Mouse (Mus musculus): Measurements from ENCODE around the gene Zdhhc1.

DNA sequence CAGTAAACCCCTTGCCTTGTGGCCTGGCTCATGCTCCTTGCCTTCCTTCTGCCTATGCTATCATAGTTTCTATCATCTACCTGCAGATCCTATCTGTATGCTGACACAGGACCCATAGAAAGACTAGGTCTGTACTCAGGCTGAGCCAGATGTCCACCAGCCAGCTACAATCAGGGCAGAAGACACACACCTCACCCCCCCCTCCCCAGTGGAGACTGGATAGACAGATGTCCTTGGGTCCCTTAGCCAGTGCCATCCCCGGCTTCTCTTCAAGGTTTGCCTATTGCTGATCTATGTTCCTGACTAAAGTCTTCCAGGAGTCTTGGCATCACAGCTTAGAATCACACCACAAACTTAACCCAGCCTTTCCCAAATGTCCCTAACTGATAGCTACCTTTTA lies 31.5 kb upstream of the Zdhhc1 start:
- TF ChIP-seq CTCF (IDR thresholded peaks at IDR 0.05; ENCODE audit: extremely low read depth, insufficient read length, insufficient replicate concordance, low read depth, low read length) (no peak), POLR2A (IDR thresholded peaks at IDR 0.05; ENCODE audit: low read depth, low read length) (no peak)

Measured in small intestine, adult 2 months (tissue).